Mouse (Mus musculus): ENCODE measurements at regions not wholly inside any gene's neighbourhood (a gene's known extent, or its start where the extent isn't known, plus 50 kb on each side); places are given as distances from the start of the nearest gene placed in this dataset.

DNA sequence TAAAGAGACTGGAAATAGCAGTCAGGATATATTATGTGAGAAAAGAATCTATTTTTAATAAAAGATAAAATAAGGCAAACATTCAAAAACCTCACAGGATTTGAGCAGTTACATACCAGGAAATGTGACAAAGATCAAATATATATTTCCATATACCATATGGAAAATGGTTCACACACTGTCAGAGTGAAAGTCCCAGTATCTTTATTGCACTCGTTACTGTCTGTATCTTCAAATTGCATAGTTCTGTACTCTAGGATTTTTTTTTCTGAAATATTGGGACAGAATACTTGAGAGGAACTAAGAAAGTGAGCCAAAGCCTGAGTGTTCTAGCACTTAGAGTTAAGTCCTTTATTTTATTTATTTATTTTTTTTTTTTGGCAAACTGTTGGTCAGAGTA lies 403.5 kb downstream of the Anxa1 start:
- no peak for TF ChIP-seq CTCF (IDR thresholded peaks at IDR 0.05; ENCODE audit: insufficient read depth, low read length)
- no peak for TF ChIP-seq POLR2A (IDR thresholded peaks at IDR 0.05; ENCODE audit: borderline replicate concordance, extremely low read depth, low read depth, low read length)

All from lung, adult 2 months (tissue).